Mouse (Mus musculus) megakaryocyte progenitor cell, adult 5-6 weeks (primary cell): ENCODE results near the gene Sult1a1. TPM values are rescaled to one million over a fixed set of nuclear protein-coding genes. Genes with fewer than 3 reads are reported as not detected.

Source experiments
- ATAC-seq: replicated peaks from 2 replicates; pipeline ENCODE4 v1.8.0; 2016; ENCODE audit warnings: mild to moderate bottlenecking, moderate TSS enrichment, inconsistent platforms; ENCODE audit not compliant: poor library complexity
- total RNA-seq, 2 experiments: library from RNA; stranded (forward) in 1 of 2; stranded (reverse) in 1 of 2; fragments of 157-497, 149-512 nt in 1 of 2; fragments of 200-1000 nt in 1 of 2; gene quantifications; 2 replicates each; pipeline versions ENCODE4 v1.2.3 to v1.2.4; 2015 to 2017

The Sult1a1 gene
- total RNA-seq (2015): 1.7 and 3.2 TPM in 2 replicates
- 1.0 and 3.6 TPM in 2 replicates for total RNA-seq (2017)

DNA sequence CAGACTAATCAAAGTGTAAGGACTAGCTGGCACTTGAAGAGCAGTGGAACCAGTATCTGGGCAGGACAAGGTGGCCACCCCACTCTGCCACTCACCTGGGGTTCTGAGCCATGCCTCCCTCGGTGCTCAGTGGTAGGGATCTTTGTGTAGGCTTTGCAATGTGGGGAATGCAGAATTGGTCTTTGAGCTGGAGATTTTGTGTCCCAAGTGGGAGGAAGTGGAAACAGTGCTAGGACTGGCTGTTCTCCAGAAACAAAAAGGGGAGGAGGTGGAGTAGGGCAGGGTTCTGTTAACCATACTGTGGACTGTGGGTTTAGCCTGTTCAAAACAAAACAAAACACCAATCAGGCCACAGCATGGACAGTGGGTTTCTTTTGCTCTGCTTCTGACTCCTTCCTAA lies at the start of gene Sult1a1:
Gene Sult1a1, minus strand, starts transcription at position 226 of the 400 bp plus-strand sequence.
- no peak for ATAC-seq

- peak; percentile 52 for ATAC-seq
Measured at GRCm38 (mm10) chr7:126725667-126726066, 49.4 kb upstream of the Sult1a1 start.

- ATAC-seq: peak; percentile 75
Measured at GRCm38 (mm10) chr7:126725077-126725476, 48.8 kb upstream of the Sult1a1 start.

DNA sequence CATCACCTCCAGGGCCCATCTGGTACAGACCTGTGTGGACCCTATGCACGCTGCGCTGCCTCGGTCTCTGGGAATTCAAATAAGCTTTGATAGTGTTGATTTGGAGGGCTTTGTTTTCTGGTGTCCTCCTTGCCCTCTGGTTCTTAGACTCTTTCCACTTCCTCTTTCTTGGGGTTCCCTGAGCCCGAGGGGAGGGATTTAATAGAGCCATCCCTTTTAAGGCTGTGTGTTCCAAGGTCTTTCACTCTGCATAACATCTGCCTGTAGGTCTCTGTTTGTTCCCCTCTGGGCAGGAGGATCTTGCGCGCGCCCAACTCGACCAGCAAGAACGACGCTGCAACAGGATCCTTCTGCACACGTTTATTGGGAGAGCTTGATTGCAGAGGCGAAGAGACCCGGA lies 45.4 kb upstream of the Sult1a1 start:
- peak; percentile 69 for ATAC-seq

DNA sequence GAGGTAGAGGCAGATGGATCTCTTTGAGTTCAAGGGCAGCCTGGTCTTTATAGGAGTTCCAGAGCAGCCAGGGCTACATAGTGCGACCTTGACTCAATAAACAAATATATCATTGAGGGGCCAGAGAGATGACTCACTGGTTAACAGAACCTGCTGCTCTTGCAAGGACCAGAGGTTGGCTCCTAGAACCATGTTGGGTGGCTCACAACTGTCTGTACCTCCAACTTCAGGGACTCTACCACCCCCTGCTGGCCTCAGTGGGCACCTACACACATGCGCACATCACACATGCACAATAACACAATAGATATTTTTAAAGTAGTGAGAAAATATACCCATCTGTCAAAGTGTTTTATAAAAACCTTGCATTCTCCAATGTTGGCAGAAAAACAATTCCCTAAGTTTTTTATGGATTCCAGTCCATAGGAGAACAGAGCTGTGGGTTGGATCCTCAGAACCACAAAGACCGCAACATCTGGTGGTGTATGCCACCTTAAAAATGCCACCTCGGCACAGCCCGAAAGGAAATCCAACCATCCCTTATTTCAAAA lies 42.6 kb upstream of the Sult1a1 start:
- peak; percentile 54; the same call in 1 of the 2 replicates for ATAC-seq

- ATAC-seq: no peak
Measured at GRCm38 (mm10) chr7:126717566-126717965, 41.3 kb upstream of the Sult1a1 start.

DNA sequence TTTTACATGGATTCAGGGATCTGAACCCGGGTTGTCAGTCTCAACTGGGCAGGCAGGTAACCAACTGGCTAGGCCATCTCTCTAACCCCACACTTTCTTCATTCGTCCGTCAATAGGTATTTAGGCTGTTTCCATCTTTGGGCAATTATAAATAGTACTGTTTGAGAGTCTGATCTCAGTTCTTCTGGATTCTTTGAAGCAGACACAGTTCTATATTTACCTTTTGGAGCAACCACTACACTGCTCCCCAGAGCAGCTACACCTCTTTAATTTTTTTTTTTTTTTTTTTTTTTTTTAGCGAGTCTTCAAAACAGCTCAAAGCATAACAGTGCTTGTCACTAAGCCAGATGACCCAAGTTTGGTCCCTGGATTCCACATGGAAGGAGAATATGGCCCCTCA lies 39.4 kb upstream of the Sult1a1 start:
- no peak for ATAC-seq

DNA sequence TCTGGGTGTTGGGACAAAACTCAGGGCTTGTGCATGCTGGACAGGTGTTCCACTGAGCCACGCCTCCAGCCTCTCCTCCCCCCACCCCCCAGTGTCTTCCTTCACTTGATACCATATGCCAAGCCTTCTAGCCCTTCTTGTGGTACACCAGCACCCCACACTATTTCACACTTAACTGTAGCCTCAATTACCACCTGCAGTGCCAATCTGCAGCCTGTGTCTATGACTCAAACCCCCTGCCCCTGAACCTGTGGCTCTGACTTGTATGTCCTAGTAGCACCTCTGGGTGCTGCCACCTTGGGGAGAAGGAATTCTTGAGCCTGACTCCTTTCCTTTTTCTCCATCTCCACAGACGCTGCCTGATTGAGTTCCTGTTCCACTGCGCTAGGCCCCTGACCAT lies 35.7 kb upstream of the Sult1a1 start:
- ATAC-seq: no peak

DNA sequence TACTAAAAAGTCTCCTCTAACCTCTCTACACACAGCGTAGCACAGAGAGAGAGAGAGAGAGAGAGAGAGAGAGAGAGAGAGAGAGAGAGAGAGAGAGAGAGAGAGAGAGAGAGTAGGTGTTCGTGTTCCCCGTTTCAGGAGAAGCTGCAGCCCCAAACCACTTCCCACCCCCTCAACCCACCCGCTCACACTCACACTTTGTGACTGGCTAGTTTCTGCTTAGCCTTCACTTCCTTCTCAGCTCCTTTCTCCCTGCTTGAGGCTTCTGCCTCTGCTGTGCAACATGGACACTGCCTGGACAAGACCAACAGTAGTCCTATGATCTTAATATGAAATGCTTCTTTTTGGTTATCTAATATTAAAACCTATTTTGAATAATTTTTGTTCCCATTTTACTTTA lies 34.0 kb upstream of the Sult1a1 start:
- ATAC-seq: peak; percentile 47; the same call in 1 of the 2 replicates

DNA sequence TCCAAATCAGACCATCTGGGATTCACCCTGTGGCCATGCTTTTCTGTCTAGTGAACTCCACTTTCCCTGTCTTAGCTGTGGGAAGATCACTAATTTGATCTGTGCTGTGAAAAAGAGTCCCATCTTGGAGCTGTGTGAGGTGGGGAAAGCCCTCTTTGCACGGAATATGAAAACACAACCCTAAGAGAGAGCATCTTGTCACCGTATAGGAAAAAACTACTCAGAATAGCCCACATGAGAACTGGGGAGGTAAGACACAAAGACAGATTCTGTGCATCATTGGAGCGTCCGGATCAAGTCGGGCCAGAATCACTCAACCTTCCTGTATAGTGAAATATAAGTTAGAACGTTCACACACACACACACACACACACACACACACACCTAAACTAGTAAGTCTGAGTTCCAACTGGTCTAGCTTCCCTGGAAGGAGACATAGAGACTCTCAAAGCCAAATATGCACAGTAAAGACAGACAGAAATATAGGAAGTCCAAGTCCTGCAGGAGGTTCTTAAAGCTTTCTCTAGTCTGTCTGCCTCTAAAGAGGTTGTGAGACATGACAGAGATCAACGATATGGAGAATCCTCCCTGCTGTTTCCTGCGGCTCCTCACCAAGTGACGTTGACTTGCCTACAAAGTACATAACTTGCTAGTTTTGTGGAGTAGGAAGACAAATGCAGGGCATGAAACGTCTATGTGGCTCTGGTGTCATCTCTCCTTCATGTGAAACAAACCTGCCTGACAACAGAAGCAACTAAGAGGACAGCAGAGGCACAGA lies 32.1 kb upstream of the Sult1a1 start:
- no peak for ATAC-seq

DNA sequence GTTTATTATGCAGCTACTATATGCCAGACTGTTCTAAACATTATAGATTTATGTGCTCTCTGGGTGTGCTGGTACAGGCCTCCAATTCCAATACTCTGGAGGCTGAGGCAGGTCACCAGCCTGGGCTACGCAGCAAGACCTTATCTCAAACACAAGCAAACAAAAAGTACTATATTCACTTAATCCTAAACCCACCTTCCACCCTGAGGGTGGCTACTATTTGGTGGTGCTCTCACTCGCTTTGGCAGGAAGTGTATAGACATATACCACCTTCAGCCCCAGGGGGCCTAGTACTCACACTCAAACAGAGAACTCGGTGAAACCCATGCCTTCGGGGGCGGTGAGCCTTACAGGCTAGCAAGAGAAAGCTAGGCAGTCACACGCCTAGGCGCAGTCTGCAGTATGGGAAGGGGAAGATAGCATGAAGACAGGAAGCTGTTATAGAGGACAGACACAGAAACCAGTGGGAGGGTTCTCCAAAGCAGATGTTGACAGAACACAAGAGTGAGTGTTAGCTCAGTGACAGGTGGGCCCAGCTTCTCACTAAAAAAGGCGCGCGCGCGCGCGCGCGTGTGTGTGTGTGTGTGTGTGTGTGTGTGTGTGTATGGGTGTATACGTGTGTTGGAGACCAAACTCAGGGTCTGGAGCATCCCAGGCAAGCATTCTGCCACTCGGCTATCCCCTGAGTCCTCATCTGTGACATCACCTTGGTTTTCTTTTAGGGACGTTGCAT lies 31.4 kb upstream of the Sult1a1 start, which contains the start of gene Coro1a:
Gene Coro1a, minus strand, starts transcription at position 346 of the 733 bp plus-strand sequence.
- ATAC-seq: peak; percentile 49

GRCm38 (mm10) chr7:126704121-126704980 lies 28.1 kb upstream of the Sult1a1 start:
- peak; percentile 61 for ATAC-seq

DNA sequence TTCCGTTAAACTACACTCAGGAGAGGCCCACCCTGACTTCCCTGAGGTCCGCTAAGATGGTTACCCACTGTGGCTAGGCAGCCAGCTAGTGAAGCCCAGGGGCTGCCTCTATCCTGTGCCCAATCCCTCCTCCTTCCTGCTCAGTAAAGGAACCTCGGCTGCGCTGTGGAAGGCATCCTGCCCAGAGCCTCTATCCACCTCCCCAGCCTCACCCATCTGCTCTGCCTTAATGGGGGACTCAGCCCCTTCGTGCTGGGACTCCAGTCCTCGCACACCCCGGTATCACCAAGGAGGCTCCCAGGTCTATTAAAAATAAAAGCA lies 27.5 kb upstream of the Sult1a1 start:
- no peak for ATAC-seq

GRCm38 (mm10) chr7:126702861-126703756 lies 26.9 kb upstream of the Sult1a1 start:
- ATAC-seq: no peak

- peak; percentile 37 for ATAC-seq
Measured at GRCm38 (mm10) chr7:126702358-126702757, 26.1 kb upstream of the Sult1a1 start.

DNA sequence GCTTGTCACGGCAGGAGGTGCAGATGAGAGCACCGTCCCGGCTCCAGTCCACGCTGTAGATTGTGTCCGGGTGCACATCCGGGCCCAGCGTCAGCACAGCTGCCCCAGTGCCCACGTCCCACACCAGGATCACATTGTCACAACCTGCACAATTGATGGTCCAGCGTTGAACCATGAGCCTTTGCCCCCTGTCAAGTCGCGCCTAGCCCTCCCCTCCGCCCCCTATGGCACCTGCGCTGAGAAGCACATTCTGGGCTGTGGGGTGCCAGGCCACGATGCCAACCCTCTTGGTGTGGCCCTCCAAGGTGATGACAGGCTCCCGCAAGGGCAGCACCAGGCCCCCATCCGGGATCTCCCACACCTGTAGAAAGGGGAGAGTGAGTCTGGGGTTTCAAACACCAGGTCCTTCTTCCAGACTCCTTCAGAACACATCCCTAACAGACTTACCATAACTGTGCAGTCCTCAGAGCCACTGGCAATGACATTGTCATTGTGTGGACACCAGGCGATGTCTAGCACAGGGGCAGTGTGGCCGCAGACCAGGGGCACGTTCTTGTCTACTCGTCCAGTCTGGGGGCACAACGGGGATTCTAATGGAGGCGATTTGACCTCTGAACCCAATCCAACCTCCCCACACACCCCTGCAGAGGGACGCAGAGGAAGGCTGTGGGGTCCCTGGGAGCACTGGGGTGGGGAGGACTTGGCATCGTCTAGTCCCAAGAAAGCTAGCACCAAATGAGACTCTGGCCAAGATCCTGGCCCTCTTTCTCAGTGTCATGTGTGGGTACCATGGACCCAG lies 25.5 kb upstream of the Sult1a1 start:
- no peak for ATAC-seq

GRCm38 (mm10) chr7:126701070-126701469 lies 24.8 kb upstream of the Sult1a1 start:
- peak; percentile 73 for ATAC-seq

GRCm38 (mm10) chr7:126700063-126701015 lies 24.1 kb upstream of the Sult1a1 start:
- no peak for ATAC-seq
